Mouse (Mus musculus) adrenal gland, postnatal 10 days (tissue): Measurements from ENCODE around the gene Mansc1. TPM values are rescaled to one million over a fixed set of nuclear protein-coding genes. Genes with fewer than 3 reads are reported as not detected.

Source experiments
- DNase-seq: peaks from one replicate; pipeline ENCODE4 v3.0.0; 2021; ENCODE audit warnings: mixed read lengths
- total RNA-seq, 2 experiments: library from RNA; stranded (reverse); gene quantifications; 2 replicates each; pipeline ENCODE4 v1.2.3; 2021

Mansc1 gene
- total RNA-seq, 2 experiments from 2014 or later: 5.5 to 6.9 TPM

GRCm38 (mm10) chr6:134639210-134639609, 6.9 kb upstream of the Mansc1 start, which contains the start of gene Borcs5:
Borcs5 (plus strand) TSS chr6:134639510.
- no peak for DNase-seq

- DNase-seq: no peak
Measured at GRCm38 (mm10) chr6:134636476-134636875, 4.2 kb upstream of the Mansc1 start.

- DNase-seq: no peak
Measured at GRCm38 (mm10) chr6:134633553-134633952, 1.3 kb upstream of the Mansc1 start.

GRCm38 (mm10) chr6:134632756-134633155, 468 bp upstream of the Mansc1 start:
- DNase-seq: no peak

- DNase-seq: no peak
Measured at GRCm38 (mm10) chr6:134630447-134630846, 1.8 kb downstream of the Mansc1 start.

GRCm38 (mm10) chr6:134626564-134626963, 5.7 kb downstream of the Mansc1 start:
- DNase-seq: no peak

GRCm38 (mm10) chr6:134625431-134625830, 6.9 kb downstream of the Mansc1 start:
- DNase-seq: no peak

GRCm38 (mm10) chr6:134621552-134621949, 10.7 kb downstream of the Mansc1 start:
- no peak for DNase-seq

- DNase-seq: peak; percentile 49
Measured at GRCm38 (mm10) chr6:134620846-134621551, 11.3 kb downstream of the Mansc1 start.

GRCm38 (mm10) chr6:134620129-134620528, 12.2 kb downstream of the Mansc1 start:
- no peak for DNase-seq

- no peak for DNase-seq
Measured at GRCm38 (mm10) chr6:134617589-134617988, 14.7 kb downstream of the Mansc1 start.

- DNase-seq: peak; percentile 92
Measured at GRCm38 (mm10) chr6:134614723-134615648, 17.3 kb downstream of the Mansc1 start.

- DNase-seq: no peak
Measured at GRCm38 (mm10) chr6:134614322-134614721, 18.0 kb downstream of the Mansc1 start.

GRCm38 (mm10) chr6:134611896-134612295, 20.4 kb downstream of the Mansc1 start:
- no peak for DNase-seq

GRCm38 (mm10) chr6:134610380-134610779, 21.9 kb downstream of the Mansc1 start:
- no peak for DNase-seq

GRCm38 (mm10) chr6:134606949-134607746, 25.1 kb downstream of the Mansc1 start:
- DNase-seq: peak; percentile 49

GRCm38 (mm10) chr6:134606540-134606939, 25.7 kb downstream of the Mansc1 start:
- DNase-seq: peak; percentile 19

GRCm38 (mm10) chr6:134605196-134605595, 27.1 kb downstream of the Mansc1 start:
- DNase-seq: no peak

- DNase-seq: peak; percentile 20
Measured at GRCm38 (mm10) chr6:134602371-134603003, 29.8 kb downstream of the Mansc1 start.

GRCm38 (mm10) chr6:134601766-134602165, 30.5 kb downstream of the Mansc1 start:
- DNase-seq: peak; percentile 54

- DNase-seq: peak; percentile 35
Measured at GRCm38 (mm10) chr6:134601130-134601529, 31.2 kb downstream of the Mansc1 start.

GRCm38 (mm10) chr6:134599239-134599638, 33.0 kb downstream of the Mansc1 start:
- no peak for DNase-seq
